Mouse (Mus musculus) kidney, adult 18-20 months (tissue): ENCODE data around the gene Tcf25.

Source experiments
- DNase-seq: peaks from one replicate; pipeline ENCODE4 v3.0.0; 2021

The Tcf25 gene

DNA sequence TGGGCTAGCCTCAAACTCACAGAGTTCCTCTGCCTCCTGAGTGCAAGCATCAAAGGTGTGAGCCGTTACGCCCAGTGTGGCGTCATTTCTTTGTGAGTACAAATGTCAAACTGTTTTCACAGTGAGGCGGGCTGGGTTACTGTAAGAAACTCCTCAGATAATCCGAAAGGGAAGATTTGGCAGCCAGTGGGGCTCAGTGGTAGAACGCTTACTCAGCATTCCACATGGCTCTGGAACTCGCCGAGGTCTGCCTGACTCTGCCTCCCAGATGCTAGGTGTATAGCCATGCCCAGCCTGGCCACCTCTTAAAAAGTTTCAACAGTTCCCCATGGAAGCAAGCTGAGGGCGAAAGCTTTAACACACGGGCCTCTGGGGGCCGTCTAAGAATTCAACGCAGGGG lies 21.4 kb upstream of the Tcf25 start:
- no peak for DNase-seq

DNA sequence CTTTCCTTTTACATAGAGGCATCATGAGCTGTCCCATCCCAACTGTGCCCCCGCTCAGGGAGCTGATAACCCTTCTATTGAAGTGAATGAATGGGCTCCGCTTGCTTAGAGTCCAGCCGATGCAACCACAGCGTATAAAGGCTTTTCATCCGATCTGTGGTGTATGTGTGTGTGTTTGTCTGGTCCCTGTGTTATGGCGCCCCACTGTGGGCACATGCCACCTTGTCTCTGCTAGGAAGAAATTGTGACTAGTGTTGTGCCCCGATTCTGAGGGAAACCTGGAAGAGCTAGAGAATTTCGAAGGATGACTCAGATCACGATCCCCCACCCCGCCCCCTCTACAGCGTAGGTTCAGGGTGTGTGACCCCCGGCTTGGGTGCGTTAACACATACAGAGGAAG lies 20.8 kb upstream of the Tcf25 start:
- DNase-seq: peak; percentile 71

DNA sequence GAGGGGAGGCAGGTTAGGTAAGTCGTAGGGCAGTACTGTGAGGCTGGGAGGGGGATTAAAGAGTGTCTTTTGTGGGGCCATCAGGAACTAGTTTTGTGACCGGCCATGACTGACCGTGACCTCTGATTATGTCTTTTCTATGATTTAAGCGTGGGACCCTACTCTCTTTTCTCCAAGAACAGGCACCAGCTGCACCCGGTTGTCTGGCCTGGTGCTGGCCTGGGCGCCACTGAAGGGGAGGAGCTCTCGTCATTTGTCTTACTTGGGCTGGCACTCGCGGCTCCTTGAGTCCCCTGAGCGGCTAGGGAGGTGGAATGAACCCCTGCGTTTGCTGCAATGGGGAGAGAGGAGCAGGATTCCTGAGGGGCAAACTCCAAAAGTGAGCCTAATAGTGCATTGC lies 20.3 kb upstream of the Tcf25 start:
- no peak for DNase-seq

DNA sequence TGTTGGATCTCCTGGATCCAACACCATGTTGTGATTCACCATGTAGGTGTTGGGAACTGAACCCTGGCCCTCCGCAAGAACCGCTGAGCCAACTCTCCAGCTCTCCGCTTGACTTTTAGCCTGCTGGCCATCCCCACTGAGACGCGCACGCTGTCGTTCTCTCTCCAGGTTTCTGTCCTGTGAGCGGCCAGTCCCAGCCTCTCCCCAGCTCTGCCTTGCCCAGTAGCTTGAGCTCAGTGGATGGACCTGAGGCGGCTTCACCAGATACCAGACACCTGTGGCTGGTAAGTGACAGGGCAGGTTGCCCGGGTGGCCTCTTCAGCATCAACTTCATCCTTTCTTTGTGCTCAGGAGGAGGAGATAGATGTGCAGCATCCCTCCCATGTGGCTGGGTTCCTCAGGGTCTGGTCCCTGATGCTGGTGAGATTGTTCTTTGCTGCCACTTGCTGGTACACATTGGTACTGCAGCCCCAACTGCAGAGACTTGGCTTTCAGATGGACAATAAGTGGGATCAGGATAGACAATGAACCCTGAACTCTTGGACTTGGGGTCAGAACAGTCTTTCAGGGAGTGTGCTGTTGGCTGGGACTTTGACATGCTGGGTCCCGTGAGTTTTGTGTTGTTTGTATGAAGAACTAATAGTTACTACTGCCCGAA lies 12.3 kb upstream of the Tcf25 start:
- DNase-seq: peak; percentile 88

DNA sequence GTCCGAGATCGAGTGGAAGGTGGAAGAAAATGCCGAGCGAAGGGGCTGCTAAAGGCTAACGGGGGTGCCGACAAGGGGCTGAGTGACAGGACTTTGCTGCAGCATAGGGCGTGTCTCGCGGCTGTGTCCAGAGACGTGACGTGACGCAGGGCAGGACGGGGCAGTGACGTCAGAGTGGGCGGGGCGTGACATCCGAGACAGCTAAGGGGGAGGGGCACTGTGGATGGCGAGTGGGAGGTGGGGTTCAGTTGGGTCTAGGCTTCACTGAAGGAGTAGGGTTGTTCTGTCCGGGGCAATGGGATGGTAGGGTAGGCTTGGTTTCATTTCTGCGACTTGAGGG lies 656 bp downstream of the Tcf25 start:
- DNase-seq: peak; percentile 95

DNA sequence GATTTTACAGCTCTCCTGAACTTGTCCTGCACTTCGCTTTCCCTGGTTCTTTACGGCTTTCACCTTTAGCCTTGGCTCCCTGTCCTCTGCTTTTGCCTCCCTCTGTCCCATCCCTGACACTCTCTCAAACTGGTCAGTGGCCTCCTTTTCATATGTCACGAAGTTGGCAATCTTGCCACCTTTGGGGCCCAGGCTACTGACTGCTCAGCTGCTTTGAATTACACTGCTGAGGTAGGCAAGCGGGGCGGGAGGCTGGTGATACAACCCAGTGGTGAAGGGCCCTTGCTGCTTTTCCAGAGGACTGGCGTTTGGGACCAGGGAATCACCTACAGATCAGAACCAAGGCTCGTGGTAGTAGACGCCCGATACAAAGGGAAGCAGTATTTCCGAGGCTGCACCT lies 2.1 kb downstream of the Tcf25 start:
- DNase-seq: no peak

DNA sequence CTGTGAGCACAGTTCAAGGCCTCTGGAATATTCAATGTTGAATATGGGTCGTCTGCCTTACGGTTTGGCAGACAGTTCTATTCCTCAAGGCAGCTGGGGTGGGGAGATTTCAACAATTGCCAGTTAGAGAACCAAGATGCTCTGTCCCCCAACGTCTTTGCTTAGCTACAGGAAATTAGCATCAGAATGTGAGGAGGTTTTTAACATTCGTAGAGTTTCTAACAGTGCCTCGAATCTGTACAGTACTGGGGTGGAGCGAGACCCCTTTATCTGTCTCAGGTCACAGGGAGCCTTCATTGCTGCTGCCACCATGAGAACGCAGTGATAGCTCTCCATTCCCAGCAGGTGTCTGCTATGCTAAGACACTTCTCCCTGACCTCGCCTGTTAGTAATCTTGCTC lies 2.6 kb downstream of the Tcf25 start:
- DNase-seq: no peak

- no peak for DNase-seq
Observed at GRCm38 (mm10) chr8:123381711-123382110, 8.2 kb downstream of the Tcf25 start.

- no peak for DNase-seq
Observed at GRCm38 (mm10) chr8:123382516-123382915, 9.0 kb downstream of the Tcf25 start.

GRCm38 (mm10) chr8:123384883-123385540 lies 11.5 kb downstream of the Tcf25 start:
- DNase-seq: peak; percentile 29

GRCm38 (mm10) chr8:123387041-123387440 lies 13.5 kb downstream of the Tcf25 start:
- DNase-seq: no peak

DNA sequence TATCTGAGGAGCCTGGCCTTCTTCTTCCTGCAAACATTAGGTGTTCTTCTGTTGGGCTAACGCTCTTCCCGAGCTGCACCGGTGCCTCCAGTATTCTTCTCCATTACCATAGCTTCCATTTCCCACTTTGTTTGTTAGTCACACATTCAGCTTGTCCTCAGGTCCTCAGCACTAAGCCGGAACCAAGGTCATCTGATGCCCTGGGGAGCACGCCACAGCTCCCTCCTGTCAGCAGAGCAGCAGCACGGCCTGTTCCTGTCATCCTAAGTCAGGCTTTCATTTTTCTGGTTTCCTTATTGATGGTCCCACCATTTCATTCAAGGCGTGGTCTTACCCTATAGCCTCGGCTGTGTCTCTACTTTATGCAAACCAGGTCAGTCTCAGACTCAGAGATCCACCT lies 14.2 kb downstream of the Tcf25 start:
- no peak for DNase-seq

- DNase-seq: peak; percentile 65
Observed at GRCm38 (mm10) chr8:123389026-123389425, 15.5 kb downstream of the Tcf25 start.

- no peak for DNase-seq
Observed at GRCm38 (mm10) chr8:123398308-123398707, 24.8 kb downstream of the Tcf25 start.

DNA sequence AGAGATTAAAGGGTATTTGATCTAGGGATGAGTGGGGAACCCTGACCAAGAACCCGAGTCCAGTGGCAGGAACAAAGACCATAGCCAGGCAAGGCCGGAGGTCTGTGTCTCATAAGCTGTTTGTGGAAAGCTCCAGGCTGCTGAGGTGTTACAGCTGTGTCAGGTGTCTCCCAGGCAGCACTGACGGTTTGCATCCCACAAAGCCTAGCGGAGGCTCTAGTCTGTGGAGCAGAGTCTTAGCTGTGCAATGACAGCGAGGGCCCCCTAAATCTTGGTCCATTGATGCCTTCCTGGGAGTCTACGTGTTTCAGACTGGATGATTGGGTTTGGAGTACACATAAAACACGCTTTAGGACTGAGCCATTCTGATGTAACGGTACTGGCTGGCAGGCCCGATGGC lies 28.4 kb downstream of the Tcf25 start:
- DNase-seq: no peak

- DNase-seq: no peak
Observed at GRCm38 (mm10) chr8:123402730-123403326, 29.3 kb downstream of the Tcf25 start.

GRCm38 (mm10) chr8:123404521-123404920 lies 31.0 kb downstream of the Tcf25 start:
- no peak for DNase-seq

DNA sequence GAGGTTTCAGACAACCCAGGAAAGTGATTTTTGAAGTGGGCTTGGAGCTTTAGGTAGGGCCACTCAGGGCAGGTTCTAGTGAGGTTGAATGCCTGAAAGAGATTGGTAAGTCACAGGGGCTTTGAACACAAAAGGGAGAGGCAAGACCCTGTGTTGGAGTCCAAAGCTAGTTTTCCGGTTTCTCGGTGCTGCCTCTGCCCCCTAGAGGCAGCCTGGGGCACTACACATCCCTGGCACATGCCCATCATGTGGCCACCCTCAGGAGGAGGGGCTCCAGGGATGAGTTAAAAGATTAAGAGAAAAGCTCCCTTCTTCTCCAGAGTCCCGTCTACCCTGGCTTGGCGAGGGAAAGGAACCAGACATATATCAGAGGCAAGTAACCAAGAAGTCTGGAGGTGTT lies 33.2 kb downstream of the Tcf25 start, which contains the start of gene Mc1r:
Gene Mc1r (plus strand): TSS at position 322 of the 400 bp plus-strand sequence.
- peak; percentile 73 for DNase-seq

DNA sequence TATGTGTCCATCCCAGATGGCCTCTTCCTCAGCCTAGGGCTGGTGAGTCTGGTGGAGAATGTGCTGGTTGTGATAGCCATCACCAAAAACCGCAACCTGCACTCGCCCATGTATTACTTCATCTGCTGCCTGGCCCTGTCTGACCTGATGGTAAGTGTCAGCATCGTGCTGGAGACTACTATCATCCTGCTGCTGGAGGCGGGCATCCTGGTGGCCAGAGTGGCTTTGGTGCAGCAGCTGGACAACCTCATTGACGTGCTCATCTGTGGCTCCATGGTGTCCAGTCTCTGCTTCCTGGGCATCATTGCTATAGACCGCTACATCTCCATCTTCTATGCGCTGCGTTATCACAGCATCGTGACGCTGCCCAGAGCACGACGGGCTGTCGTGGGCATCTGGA lies 34.1 kb downstream of the Tcf25 start:
- DNase-seq: no peak

- DNase-seq: no peak
Observed at GRCm38 (mm10) chr8:123408586-123409544, 35.3 kb downstream of the Tcf25 start.

DNA sequence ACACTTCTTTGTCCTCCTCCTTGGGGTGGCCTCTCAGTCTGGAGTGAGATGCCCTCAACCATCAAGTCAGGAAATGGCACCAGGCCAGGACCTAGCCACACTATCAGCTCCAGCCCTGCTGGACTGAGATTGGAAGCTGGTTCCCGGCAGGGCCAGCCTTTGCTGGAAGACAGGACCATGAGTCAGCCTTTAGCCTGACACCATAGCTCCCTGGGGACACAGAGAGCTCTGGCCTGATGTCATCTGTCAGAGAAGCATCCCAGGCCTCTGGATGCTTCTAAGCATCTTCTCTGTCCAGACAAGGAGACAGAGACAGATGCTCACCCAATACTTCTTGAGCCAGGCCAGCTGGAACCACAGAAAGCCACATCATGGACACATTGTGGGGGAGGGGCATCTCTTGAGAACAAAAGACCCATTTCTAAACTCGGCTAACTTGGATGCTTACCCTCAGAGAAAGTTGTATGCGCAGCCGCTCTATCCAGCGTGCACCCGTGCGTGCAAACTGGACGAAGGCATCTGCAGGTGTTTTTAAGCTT lies 36.6 kb downstream of the Tcf25 start:
- no peak for DNase-seq

DNA sequence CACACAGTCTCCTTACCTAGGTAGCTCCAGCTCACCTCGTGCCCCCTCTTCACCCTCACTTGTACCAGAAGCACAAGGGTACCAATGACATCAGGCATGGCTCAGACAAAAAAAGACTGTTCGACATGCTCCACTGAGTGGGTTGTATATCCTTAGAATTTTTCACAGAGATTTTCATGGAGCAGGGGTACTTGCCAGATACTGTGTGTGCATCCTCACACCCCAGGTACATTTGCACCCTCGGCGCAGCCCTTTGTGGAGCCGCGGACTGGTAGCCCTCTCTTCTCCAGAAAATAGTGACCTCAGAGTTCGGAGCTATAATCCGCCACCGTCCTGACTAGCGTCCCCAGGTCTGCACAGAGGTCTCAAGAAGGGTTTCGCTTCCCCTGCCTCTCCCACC lies 37.2 kb downstream of the Tcf25 start:
- DNase-seq: no peak

DNA sequence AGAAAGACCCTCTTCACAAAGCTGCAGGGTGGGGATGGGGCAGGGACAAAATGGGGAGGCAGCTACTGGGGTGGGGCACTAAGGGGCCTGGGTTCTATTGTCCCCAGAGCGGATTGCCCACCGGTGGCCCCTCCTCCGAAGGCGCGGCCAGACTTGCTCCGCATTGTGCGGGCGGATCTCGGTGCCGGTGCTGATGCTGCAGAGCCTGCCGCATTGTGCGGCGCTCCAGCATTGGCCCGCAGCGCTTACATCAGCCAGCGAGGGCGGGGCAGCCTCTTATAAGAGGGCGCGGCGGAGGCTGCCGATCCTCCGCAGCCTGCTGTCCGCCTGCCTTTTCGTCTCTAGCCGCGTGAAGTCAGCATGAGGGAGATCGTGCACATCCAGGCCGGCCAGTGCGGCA lies 37.7 kb downstream of the Tcf25 start, which contains the start of gene Tubb3:
Gene Tubb3 (plus strand): TSS at position 179 of the 400 bp plus-strand sequence.
- peak; percentile 38 for DNase-seq
